Mouse (Mus musculus): ENCODE results near the gene Trim21. TPM values are rescaled to one million over a fixed set of nuclear protein-coding genes. Genes with fewer than 3 reads are reported as not detected.

Gene Trim21
- polyA plus RNA-seq, 1 experiment from 2014 or later = 0.37 TPM

DNA sequence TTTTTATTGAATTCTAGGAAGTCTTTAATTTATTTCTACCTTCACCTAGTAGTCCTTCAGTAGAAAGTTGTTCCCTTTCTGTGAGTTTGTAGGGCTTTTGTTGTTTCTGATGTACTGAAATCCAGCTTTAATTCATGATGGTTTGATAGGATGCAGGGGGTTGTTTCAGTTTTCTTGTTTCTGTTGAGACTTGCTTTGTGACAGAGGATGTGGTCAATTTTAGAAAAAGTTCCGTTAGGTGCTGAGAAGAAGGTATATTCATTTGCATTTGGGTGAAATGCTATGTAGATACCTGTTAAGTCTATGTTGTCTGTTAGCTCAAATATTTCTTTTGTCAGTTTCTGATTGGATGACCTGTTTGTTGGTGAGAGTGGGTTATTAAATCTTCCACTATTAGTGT is 36.2 kb downstream of the Trim21 start:
- 84% methylated on average over 1 of the region's 1 CpGs for WGBS
- DNase-seq (ENCODE audit: low spot score) = no peak
- H3K4me1 ChIP-seq (replicated peaks) = no peaks in the 10 kb centered on the region

DNA sequence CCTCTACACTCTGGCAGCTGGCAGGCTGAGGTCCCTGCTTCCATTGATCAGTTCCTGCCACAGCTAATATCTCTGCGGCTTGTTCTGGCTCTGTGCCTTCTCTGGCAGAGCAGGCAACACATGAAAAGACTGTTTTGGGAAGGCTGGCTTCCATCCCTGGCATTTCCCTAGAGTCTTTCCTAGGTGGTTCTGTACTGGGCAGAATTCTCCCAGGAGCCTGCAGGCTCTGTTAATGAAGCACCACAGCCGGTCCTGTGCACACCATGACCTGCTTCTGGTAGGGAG is 48.3 kb downstream of the Trim21 start:
- WGBS = 85% methylated on average over 2 of the region's 2 CpGs
- no peak overlapping the region for H3K27ac ChIP-seq
- no peaks in the 10 kb centered on the region for H3K9me3 ChIP-seq
- H3K4me1 ChIP-seq (replicated peaks) = peaks cover 8% of the 10 kb centered on the region; the same call in 1 of the 2 replicates
- no peaks in the 10 kb centered on the region for H3K36me3 ChIP-seq
- H3K27me3 ChIP-seq (ENCODE audit: insufficient read depth, poor library complexity, severe bottlenecking) = peaks cover 34% of the 10 kb centered on the region
- H3K4me3 ChIP-seq = no peak overlapping the region
- DNase-seq (ENCODE audit: low spot score) = no peak

More for the DNA sequence above, 36.2 kb downstream of the Trim21 start:
- Histone ChIP-seq H3K4me3 (no peak overlapping the region), H3K27ac (no peak overlapping the region), H3K27me3 (ENCODE audit: insufficient read depth, poor library complexity, severe bottlenecking) (no peaks in the 10 kb centered on the region), H3K36me3 (no peaks in the 10 kb centered on the region), H3K9me3 (no peaks in the 10 kb centered on the region)

DNA sequence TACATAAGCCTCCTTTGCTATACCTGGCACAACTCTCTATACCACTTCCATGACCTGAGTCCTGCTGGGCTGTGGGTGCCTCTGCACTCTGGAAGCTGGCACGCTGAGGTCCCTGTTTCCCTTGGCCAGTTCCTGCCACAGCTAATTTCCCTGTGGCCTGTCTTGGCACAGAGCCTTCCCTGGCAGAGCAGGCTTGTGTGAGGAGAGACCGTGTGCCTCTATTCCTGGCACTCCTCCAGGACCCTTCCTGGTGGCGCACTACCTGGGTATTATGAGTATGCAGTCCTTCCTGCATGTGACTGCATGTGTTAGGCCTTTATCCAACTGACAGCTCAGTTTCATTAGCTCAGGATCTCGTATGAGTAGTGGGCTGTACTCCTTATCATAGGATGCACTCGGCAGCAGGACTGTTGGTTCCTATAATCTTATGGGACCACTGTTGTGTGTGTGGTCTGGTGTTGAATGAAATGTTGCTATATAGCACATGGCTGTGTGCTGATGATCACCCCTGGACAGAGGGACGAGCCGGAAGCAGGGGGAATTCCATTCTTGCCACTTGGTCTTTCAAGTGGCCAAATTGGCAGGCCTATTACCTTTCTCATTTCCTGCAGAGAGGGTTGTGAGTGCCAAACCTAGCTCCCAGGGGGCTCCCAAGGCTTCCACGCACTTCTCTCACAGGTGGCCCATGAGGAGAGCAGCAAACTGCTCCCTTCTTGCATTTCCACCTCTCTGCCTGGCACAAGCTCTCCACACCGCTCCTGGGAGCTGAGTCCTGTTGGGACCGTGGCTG is 48.8 kb downstream of the Trim21 start:
- Histone ChIP-seq H3K4me1 (replicated peaks) (peaks cover 8% of the 10 kb centered on the region; the same call in 1 of the 2 replicates), H3K27me3 (ENCODE audit: insufficient read depth, poor library complexity, severe bottlenecking) (peaks cover 39% of the 10 kb centered on the region), H3K36me3 (no peaks in the 10 kb centered on the region), H3K27ac (no peak overlapping the region), H3K4me3 (no peak overlapping the region), H3K9me3 (no peaks in the 10 kb centered on the region)
- 80% methylated on average over 10 of the region's 10 CpGs for WGBS
- no peak for DNase-seq (ENCODE audit: low spot score)

DNA sequence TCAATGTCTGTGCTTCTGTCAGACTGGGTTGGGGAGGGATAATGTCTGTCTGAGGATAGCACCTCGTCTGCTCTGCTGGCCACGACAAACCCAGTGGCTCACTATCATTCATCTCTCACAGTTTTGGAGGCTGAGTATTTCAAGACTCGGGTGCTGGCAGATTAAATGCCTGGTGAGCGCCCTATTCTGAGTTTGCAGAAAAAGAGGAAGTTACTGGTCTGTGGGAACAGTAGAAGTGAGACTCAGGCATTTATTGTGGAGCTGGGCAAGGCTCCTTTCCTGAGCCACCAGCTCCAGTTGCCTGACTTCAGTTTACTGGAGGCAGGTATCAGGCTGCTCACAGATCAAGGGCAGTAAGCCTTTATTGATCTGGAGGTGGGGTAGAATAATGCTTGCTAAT is 51.1 kb downstream of the Trim21 start:
- no peak for DNase-seq (ENCODE audit: low spot score)

DNA sequence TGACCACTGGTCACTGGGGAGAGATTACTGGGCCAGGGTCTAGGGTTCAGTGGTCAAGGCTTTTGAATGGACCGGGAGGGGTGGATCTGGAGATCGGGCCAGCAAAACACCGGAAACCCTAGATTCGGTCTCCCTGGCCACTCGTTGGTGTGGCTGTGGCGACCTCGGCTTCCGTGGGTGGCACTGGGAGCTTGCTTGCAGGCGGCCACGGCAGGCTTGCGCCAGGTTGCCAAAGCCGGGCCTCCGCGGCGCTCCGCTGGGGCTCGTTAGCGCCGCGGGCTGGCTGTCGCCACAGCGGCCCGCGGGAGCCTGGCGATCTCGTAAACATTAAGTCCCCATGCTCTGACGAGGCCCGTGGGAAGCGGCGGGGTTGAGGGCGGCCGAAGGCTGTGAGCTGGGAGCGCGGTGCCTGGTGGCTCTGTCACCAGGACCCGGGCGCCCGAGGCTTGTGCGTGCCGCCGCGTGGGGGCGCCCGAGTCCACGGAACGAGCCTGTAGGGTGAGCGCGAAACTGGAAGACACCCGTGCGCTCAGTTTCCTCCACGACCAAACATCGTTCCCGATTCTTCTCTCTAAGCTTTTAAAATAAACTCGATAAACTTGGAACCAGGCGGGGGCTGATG is 52.4 kb downstream of the Trim21 start:
- no peaks in the 10 kb centered on the region for H3K9me3 ChIP-seq
- WGBS = under 1% methylated on average over 54 of the region's 54 CpGs
- H3K4me1 ChIP-seq (replicated peaks) = peaks cover 8% of the 10 kb centered on the region; the same call in 1 of the 2 replicates
- H3K4me3 ChIP-seq = peak overlapping the region; percentile 65
- peaks cover 49% of the 10 kb centered on the region for H3K27me3 ChIP-seq (ENCODE audit: insufficient read depth, poor library complexity, severe bottlenecking)
- DNase-seq (ENCODE audit: low spot score) = peak; percentile 89
- H3K36me3 ChIP-seq = no peaks in the 10 kb centered on the region
- H3K27ac ChIP-seq = peak overlapping the region; percentile 80

More for the DNA sequence above, 51.1 kb downstream of the Trim21 start:
- whole genome bisulfite sequencing = 72% methylated on average over 4 of the region's 4 CpGs
- H3K27ac ChIP-seq = no peak overlapping the region
- no peaks in the 10 kb centered on the region for H3K9me3 ChIP-seq
- no peak overlapping the region for H3K4me3 ChIP-seq
- H3K4me1 ChIP-seq (replicated peaks) = peaks cover 8% of the 10 kb centered on the region; the same call in 1 of the 2 replicates
- H3K27me3 ChIP-seq (ENCODE audit: insufficient read depth, poor library complexity, severe bottlenecking) = peaks cover 45% of the 10 kb centered on the region
- no peaks in the 10 kb centered on the region for H3K36me3 ChIP-seq

DNA sequence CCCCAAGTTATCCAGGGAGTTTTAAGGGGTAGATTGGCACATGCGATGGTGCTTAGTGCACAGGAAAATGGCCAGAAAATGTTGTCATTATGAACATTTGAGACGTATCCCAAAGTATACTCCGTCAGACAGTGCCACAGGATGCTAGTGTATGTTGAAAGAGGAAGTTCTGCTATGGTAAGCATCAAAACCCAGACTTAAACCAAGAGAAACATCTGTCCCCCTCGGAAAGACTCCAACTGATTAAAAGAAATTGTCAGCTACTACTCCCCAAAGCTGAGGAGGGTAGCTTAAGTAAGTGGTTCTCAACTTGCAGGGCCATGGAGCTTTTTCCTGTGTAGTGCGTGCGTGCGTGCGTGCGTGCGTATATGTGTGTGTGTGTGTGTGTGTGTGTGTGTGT is 53.4 kb downstream of the Trim21 start:
- H3K36me3 ChIP-seq = no peaks in the 10 kb centered on the region
- no peak for DNase-seq (ENCODE audit: low spot score)
- H3K27ac ChIP-seq = no peak overlapping the region
- H3K4me3 ChIP-seq = no peak overlapping the region
- no peaks in the 10 kb centered on the region for H3K9me3 ChIP-seq
- H3K27me3 ChIP-seq (ENCODE audit: insufficient read depth, poor library complexity, severe bottlenecking) = peaks cover 48% of the 10 kb centered on the region
- 94% methylated on average over 10 of the region's 10 CpGs for WGBS
- peaks cover 8% of the 10 kb centered on the region; the same call in 1 of the 2 replicates for H3K4me1 ChIP-seq (replicated peaks)

DNA sequence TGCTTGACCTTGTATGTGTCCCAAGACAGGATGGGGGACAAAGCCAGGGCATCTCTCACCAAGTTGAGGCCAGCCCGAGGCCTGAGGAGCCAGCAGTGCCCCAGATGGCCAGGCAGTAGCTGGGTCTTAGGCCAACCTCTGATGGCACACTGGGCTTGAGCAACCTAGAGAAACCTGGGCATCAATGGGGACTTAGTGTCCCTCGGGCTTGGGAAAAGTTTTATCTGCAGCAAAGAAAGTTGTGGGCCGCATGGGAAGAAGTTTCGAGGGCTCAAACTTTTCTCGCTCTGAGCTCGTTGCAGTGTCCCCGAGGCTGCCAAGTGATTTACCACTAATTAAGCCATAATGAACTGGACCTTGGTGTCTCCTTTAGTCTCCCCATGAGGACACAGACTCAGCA is 55.6 kb downstream of the Trim21 start:
- no peak overlapping the region for H3K27ac ChIP-seq
- H3K36me3 ChIP-seq = no peaks in the 10 kb centered on the region
- 86% methylated on average over 7 of the region's 7 CpGs for WGBS
- H3K27me3 ChIP-seq (ENCODE audit: insufficient read depth, poor library complexity, severe bottlenecking) = peaks cover 37% of the 10 kb centered on the region
- H3K4me3 ChIP-seq = no peak overlapping the region
- H3K4me1 ChIP-seq (replicated peaks) = peaks cover 8% of the 10 kb centered on the region; the same call in 1 of the 2 replicates
- no peak for DNase-seq (ENCODE audit: low spot score)
- no peaks in the 10 kb centered on the region for H3K9me3 ChIP-seq

DNA sequence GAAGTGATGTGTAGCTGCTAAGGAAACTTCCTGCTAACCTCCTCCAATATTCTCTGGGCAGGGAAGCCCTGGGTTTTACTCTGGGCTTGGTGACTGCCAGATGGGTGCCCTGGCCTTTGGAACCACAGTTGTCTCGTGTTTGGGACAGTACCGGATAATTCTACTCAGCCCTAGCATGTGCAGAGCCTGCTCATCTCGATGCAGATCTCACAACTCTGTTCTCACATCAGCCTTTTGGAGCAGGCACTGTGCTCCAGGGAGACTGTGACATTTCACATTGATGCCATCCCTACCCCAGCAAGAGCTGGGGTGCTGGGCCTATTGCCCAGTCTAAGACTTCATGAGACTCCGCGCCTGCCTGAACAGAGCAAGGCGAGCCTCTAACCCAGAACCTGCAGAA is 56.6 kb downstream of the Trim21 start:
- 92% methylated on average over 6 of the region's 6 CpGs for WGBS
- DNase-seq (ENCODE audit: low spot score) = no peak
- Histone ChIP-seq H3K27me3 (ENCODE audit: insufficient read depth, poor library complexity, severe bottlenecking) (peaks cover 26% of the 10 kb centered on the region), H3K4me1 (replicated peaks) (peaks cover 8% of the 10 kb centered on the region; the same call in 1 of the 2 replicates), H3K36me3 (no peaks in the 10 kb centered on the region), H3K9me3 (no peaks in the 10 kb centered on the region), H3K4me3 (no peak overlapping the region), H3K27ac (no peak overlapping the region)

DNA sequence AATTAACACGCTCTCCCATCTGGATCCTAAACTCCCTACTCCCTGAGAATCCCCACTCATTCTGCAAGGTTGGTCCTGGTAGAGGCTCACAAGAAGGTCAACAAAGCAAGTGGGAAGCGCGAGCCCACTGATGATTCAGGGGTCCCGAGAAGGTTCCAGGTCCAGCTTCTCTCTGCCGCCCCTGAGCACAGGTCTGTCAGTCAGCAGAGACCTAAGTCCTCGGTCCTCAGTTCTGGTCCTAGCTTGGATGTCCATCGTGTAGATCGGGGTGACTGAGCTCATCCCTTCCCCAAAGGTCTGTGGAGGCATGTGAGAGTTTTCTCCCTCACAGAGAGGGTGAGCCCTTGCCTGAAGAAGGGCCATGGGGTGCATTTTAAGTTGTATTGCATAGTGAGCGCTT is 57.2 kb downstream of the Trim21 start:
- Histone ChIP-seq H3K4me3 (no peak overlapping the region), H3K27me3 (ENCODE audit: insufficient read depth, poor library complexity, severe bottlenecking) (peaks cover 22% of the 10 kb centered on the region), H3K4me1 (replicated peaks) (0 out of 2 replicates have a peak, but pooled peaks cover 5% of the 10 kb centered on the region), H3K27ac (no peak overlapping the region), H3K36me3 (no peaks in the 10 kb centered on the region), H3K9me3 (no peaks in the 10 kb centered on the region)
- no peak for DNase-seq (ENCODE audit: low spot score)
- 86% methylated on average over 9 of the region's 9 CpGs for WGBS

Other genes starting within 250 kb of the Trim21 start
- 213 and 259 TPM in 2 replicates for gene Rrm1, start 123.8 kb downstream of the Trim21 start, polyA plus RNA-seq (2016; fragmentation: Nextera tagmentation; extraction: Ambion mirVana)
- gene Olfr543, start 83.8 kb downstream of the Trim21 start, polyA plus RNA-seq (2016; fragmentation: Nextera tagmentation; extraction: Ambion mirVana) = 0.40 and 0.67 TPM in 2 replicates
- gene Olfr544, start 77.2 kb downstream of the Trim21 start, polyA plus RNA-seq (2016; fragmentation: Nextera tagmentation; extraction: Ambion mirVana) = 0.06 and 0.10 TPM in 2 replicates
- gene Olfr545, start 65.9 kb downstream of the Trim21 start, polyA plus RNA-seq (2016; fragmentation: Nextera tagmentation; extraction: Ambion mirVana) = 0.11 and 0.29 TPM in 2 replicates
- gene Olfr547, start 30.7 kb downstream of the Trim21 start, polyA plus RNA-seq (2016; fragmentation: Nextera tagmentation; extraction: Ambion mirVana) = not detected in 2 replicates
- not detected in 2 replicates for gene Olfr548-ps1, start 24.6 kb downstream of the Trim21 start, polyA plus RNA-seq (2016; fragmentation: Nextera tagmentation; extraction: Ambion mirVana)
- not detected in 2 replicates for gene Olfr549, start 15.6 kb downstream of the Trim21 start, polyA plus RNA-seq (2016; fragmentation: Nextera tagmentation; extraction: Ambion mirVana)
- not detected in 2 replicates for gene Olfr550, start 6.0 kb upstream of the Trim21 start, polyA plus RNA-seq (2016; fragmentation: Nextera tagmentation; extraction: Ambion mirVana)
- gene Olfr551, start 26.4 kb upstream of the Trim21 start, polyA plus RNA-seq (2016; fragmentation: Nextera tagmentation; extraction: Ambion mirVana) = not detected in 2 replicates
- not detected in 2 replicates for gene Olfr552, start 32.3 kb upstream of the Trim21 start, polyA plus RNA-seq (2016; fragmentation: Nextera tagmentation; extraction: Ambion mirVana)
- not detected in 2 replicates for gene Olfr553, start 52.7 kb upstream of the Trim21 start, polyA plus RNA-seq (2016; fragmentation: Nextera tagmentation; extraction: Ambion mirVana)
- gene Olfr554, start 72.9 kb upstream of the Trim21 start, polyA plus RNA-seq (2016; fragmentation: Nextera tagmentation; extraction: Ambion mirVana) = not detected in 2 replicates
- gene Olfr555, start 93.3 kb upstream of the Trim21 start, polyA plus RNA-seq (2016; fragmentation: Nextera tagmentation; extraction: Ambion mirVana) = not detected in 2 replicates
- not detected in 2 replicates for gene Olfr556, start 99.4 kb upstream of the Trim21 start, polyA plus RNA-seq (2016; fragmentation: Nextera tagmentation; extraction: Ambion mirVana)
- gene Trim68, start 121.8 kb upstream of the Trim21 start, polyA plus RNA-seq (2016; fragmentation: Nextera tagmentation; extraction: Ambion mirVana) = 9.6 and 9.9 TPM in 2 replicates
- gene Olfr557, start 130.4 kb upstream of the Trim21 start, polyA plus RNA-seq (2016; fragmentation: Nextera tagmentation; extraction: Ambion mirVana) = not detected in 2 replicates
- gene Olfr558, start 136.7 kb upstream of the Trim21 start, polyA plus RNA-seq (2016; fragmentation: Nextera tagmentation; extraction: Ambion mirVana) = 0.06 and 0.10 TPM in 2 replicates
- not detected in 2 replicates for gene Olfr33, start 153.6 kb upstream of the Trim21 start, polyA plus RNA-seq (2016; fragmentation: Nextera tagmentation; extraction: Ambion mirVana)
- gene Olfr559, start 162.0 kb upstream of the Trim21 start, polyA plus RNA-seq (2016; fragmentation: Nextera tagmentation; extraction: Ambion mirVana) = not detected in 2 replicates
- gene Olfr560, start 193.9 kb upstream of the Trim21 start, polyA plus RNA-seq (2016; fragmentation: Nextera tagmentation; extraction: Ambion mirVana) = not detected in 2 replicates
- gene Olfr78, start 194.0 kb upstream of the Trim21 start, polyA plus RNA-seq (2016; fragmentation: Nextera tagmentation; extraction: Ambion mirVana) = 0.07 TPM in 1 of 2 replicates, not detected in the other
- gene Olfr561, start 205.7 kb upstream of the Trim21 start, polyA plus RNA-seq (2016; fragmentation: Nextera tagmentation; extraction: Ambion mirVana) = 0.24 TPM in 1 of 2 replicates, not detected in the other
- gene Olfr564, start 238.0 kb upstream of the Trim21 start, polyA plus RNA-seq (2016; fragmentation: Nextera tagmentation; extraction: Ambion mirVana) = not detected in 2 replicates